Mouse (Mus musculus) kidney, embryonic 14.5 days (tissue): ENCODE data around the gene Smarca2. TPM values are rescaled to one million over a fixed set of nuclear protein-coding genes. Genes with fewer than 3 reads are reported as not detected.

Experiments used
- ATAC-seq: fragments of 200-750 bp; cut with Nextera tagmentation; 2 replicates; pipeline ENCODE4 v1.8.0; 2017; ENCODE audit warnings: moderate number of reproducible peaks, mild to moderate bottlenecking, moderate TSS enrichment, moderate library complexity; ENCODE audit not compliant: low FRiP score, low TSS enrichment
- H3K27ac ChIP-seq: fragments of 300-500 bp; sonication (generic); 2 replicates; pipeline ENCODE4 v1.5.1; 2014; ENCODE audit warnings: low read depth, mild to moderate bottlenecking, low read length, moderate library complexity, mixed read lengths
- H3K27me3 ChIP-seq: fragments of 300-500 bp; sonication (generic); 2 replicates; pipeline ENCODE4 v1.6.1; 2014; ENCODE audit warnings: mild to moderate bottlenecking, low read length; ENCODE audit not compliant: control insufficient read depth, insufficient read depth
- H3K36me3 ChIP-seq: fragments of 300-500 bp; sonication (generic); 2 replicates; pipeline ENCODE4 v1.6.1; 2014; ENCODE audit warnings: low read length, mixed read lengths; ENCODE audit not compliant: control insufficient read depth, insufficient read depth
- H3K4me1 ChIP-seq: fragments of 300-500 bp; sonication (generic); 2 replicates; pipeline ENCODE4 v1.6.1; 2014; ENCODE audit warnings: low read length, mixed read lengths; ENCODE audit not compliant: control insufficient read depth, insufficient read depth
- H3K4me2 ChIP-seq: fragments of 300-500 bp; sonication (generic); replicated peaks from 2 replicates; pipeline ENCODE4 v1.6.1; 2014; ENCODE audit warnings: low read depth, mild to moderate bottlenecking, low read length
- H3K4me3 ChIP-seq: fragments of 300-500 bp; sonication (generic); 2 replicates; pipeline ENCODE4 v1.5.1; 2014; ENCODE audit warnings: mild to moderate bottlenecking, low read length
- H3K9ac ChIP-seq: fragments of 300-500 bp; sonication (generic); 2 replicates; pipeline ENCODE4 v1.6.1; 2014; ENCODE audit warnings: low read depth, mild to moderate bottlenecking, low read length, moderate library complexity
- H3K9me3 ChIP-seq: fragments of 300-500 bp; sonication (generic); 2 replicates; pipeline ENCODE4 v1.6.1; 2016; ENCODE audit warnings: low read length; ENCODE audit not compliant: control insufficient read depth
- WGBS: fragments of 180-500 bp; shearing (Covaris S2); extraction: QIAGEN DNeasy Blood & Tissue Kit; methylation state at CpG from one replicate; pipeline ENCODE4 v1.1.7; 2014; 5-methylcytosine and 5-hydroxymethylcytosine counted together
- polyA plus RNA-seq: library from polyadenylated mRNA; unstranded; fragments of >200 nt; fragmentation: Nextera tagmentation; extraction: Ambion mirVana; gene quantifications from 2 replicates; pipeline ENCODE4 v1.2.1, GENCODE M21; 2014

Gene Smarca2
- polyA plus RNA-seq, 1 experiment from 2014 or later = 46.9 TPM

DNA sequence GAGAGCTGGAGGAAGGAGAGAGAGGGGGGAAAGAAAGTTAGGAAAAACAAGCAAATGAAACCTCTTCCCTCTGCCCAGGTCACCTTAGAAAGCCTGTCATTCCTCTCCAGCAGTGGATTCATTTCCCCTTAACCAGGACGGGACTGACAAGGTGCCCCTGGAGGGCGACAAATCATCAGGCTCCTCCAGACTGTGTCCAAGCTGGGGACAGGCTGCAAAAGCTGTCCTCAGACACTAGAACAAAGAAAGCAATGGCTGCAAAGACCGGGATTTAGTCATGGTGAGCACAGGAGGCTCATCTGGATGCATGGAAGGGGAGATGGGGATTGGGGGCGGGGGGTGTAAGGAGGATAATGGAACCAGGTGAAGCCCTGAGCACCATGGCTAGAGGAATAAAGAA is 209.8 kb downstream of the Smarca2 start:
- no peaks in the 10 kb centered on the region for H3K36me3 ChIP-seq
- H3K4me3 ChIP-seq = no peak overlapping the region
- H3K9ac ChIP-seq = no peak overlapping the region
- no peak overlapping the region for H3K4me2 ChIP-seq
- no peaks in the 10 kb centered on the region for H3K4me1 ChIP-seq
- H3K27me3 ChIP-seq = no peaks in the 10 kb centered on the region
- WGBS = 35% methylated on average over 4 of the region's 4 CpGs
- H3K9me3 ChIP-seq = peaks cover 3% of the 10 kb centered on the region; the same call in 1 of the 2 replicates
- no peak overlapping the region for H3K27ac ChIP-seq
- ATAC-seq = no peak

DNA sequence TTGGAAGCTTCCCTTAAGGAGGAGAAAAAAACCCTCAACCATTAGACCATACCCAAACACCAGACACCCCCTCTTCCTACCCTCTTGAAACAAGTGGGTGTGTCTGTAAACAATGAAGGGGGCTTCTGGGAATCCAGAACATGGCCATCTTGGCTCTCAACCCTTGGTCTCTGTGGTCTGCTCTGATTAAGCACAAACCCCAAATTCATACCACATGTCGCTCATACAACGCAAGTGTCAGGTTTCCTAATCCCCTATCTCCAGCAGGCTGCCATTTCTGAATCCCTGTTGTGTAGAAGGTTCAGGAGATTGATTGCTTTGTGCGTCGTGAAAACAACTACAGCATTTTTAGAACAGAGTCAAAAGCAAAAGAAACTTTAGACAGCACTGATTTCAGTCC is 213.1 kb downstream of the Smarca2 start:
- WGBS = 91% methylated on average over 4 of the region's 4 CpGs
- Histone ChIP-seq H3K36me3 (no peaks in the 10 kb centered on the region), H3K9ac (no peak overlapping the region), H3K27ac (no peak overlapping the region), H3K4me3 (no peak overlapping the region), H3K4me1 (no peaks in the 10 kb centered on the region), H3K27me3 (no peaks in the 10 kb centered on the region), H3K4me2 (no peak overlapping the region), H3K9me3 (peaks cover 3% of the 10 kb centered on the region; the same call in 1 of the 2 replicates)
- ATAC-seq = no peak
